Mouse (Mus musculus) cerebellum, adult 9-11 months (tissue): ENCODE measurements around the gene Ifnk.

ENCODE experiments used
- DNase-seq: peaks from one replicate; pipeline ENCODE4 v3.0.0; 2022

Gene Ifnk

GRCm38 (mm10) chr4:35143472-35144102 lies 8.3 kb upstream of the Ifnk start:
- DNase-seq, result no peak

- no peak for DNase-seq
These were observed 6.1 kb upstream of the Ifnk start for GRCm38 (mm10) chr4:35145726-35146125.

GRCm38 (mm10) chr4:35146597-35146996 lies 5.3 kb upstream of the Ifnk start:
- no peak for DNase-seq

- no peak for DNase-seq
These were observed 3.5 kb upstream of the Ifnk start for GRCm38 (mm10) chr4:35148326-35148725.

GRCm38 (mm10) chr4:35150706-35151105 lies 1.1 kb upstream of the Ifnk start:
- DNase-seq, result no peak

- DNase-seq, result no peak
These were observed 2.2 kb downstream of the Ifnk start for GRCm38 (mm10) chr4:35154051-35154450.

- no peak for DNase-seq
These were observed 3.5 kb downstream of the Ifnk start for GRCm38 (mm10) chr4:35155132-35155922.

GRCm38 (mm10) chr4:35156149-35156611 lies 4.3 kb downstream of the Ifnk start:
- peak; percentile 19 for DNase-seq

- peak; percentile 50 for DNase-seq
These were observed 5.1 kb downstream of the Ifnk start, which contains the start of gene Mob3b for GRCm38 (mm10) chr4:35156751-35157611. Gene Mob3b, minus strand, starts transcription at chr4:35157484.

- no peak for DNase-seq
These were observed 6.0 kb downstream of the Ifnk start for GRCm38 (mm10) chr4:35157815-35158214.

- no peak for DNase-seq
These were observed 13.4 kb downstream of the Ifnk start for GRCm38 (mm10) chr4:35165275-35165674.

- DNase-seq, result no peak
These were observed 14.1 kb downstream of the Ifnk start for GRCm38 (mm10) chr4:35165947-35166346.

GRCm38 (mm10) chr4:35167855-35168254 lies 16.0 kb downstream of the Ifnk start:
- no peak for DNase-seq

GRCm38 (mm10) chr4:35169571-35170125 lies 17.8 kb downstream of the Ifnk start:
- no peak for DNase-seq

- no peak for DNase-seq
These were observed 20.6 kb downstream of the Ifnk start for GRCm38 (mm10) chr4:35172471-35172870.

- no peak for DNase-seq
These were observed 21.7 kb downstream of the Ifnk start for GRCm38 (mm10) chr4:35173551-35173950.

- no peak for DNase-seq
These were observed 23.7 kb downstream of the Ifnk start for GRCm38 (mm10) chr4:35175566-35175965.

GRCm38 (mm10) chr4:35177926-35178645 lies 26.2 kb downstream of the Ifnk start:
- DNase-seq, result no peak

GRCm38 (mm10) chr4:35187617-35188326 lies 35.9 kb downstream of the Ifnk start:
- DNase-seq, result no peak

GRCm38 (mm10) chr4:35189794-35190193 lies 37.9 kb downstream of the Ifnk start:
- no peak for DNase-seq

- no peak for DNase-seq
These were observed 40.9 kb downstream of the Ifnk start for GRCm38 (mm10) chr4:35192725-35193124.

- no peak for DNase-seq
These were observed 49.8 kb downstream of the Ifnk start for GRCm38 (mm10) chr4:35201700-35202099.
